Mouse (Mus musculus) G1E (cell line): ENCODE measurements at regions not wholly inside any gene's neighbourhood (a gene's known extent, or its start where the extent isn't known, plus 50 kb on each side); places are given as distances from the start of the nearest gene placed in this dataset.

Experiments
- ATAC-seq: 2 replicates; pipeline ENCODE4 v1.8.0; 2016; ENCODE audit warnings: mild to moderate bottlenecking; ENCODE audit not compliant: insufficient number of reproducible peaks, poor library complexity, low FRiP score, severe bottlenecking; ENCODE audit errors: extremely low read depth
- DNase-seq: peaks from one replicate; pipeline ENCODE4 v3.0.0; 2012; ENCODE audit warnings: low spot score
- H3K27me3 ChIP-seq: 2 replicates; pipeline ENCODE4 v1.6.1; 2012; ENCODE audit warnings: mild to moderate bottlenecking, low read length, inconsistent platforms; ENCODE audit not compliant: insufficient read depth
- H3K36me3 ChIP-seq: replicated peaks from 2 replicates; pipeline ENCODE3; 2012; ENCODE audit warnings: mild to moderate bottlenecking, inconsistent platforms
- H3K4me1 ChIP-seq: 2 replicates; pipeline ENCODE4 v1.6.1; 2012; ENCODE audit warnings: low read depth, low read length, inconsistent platforms, mixed read lengths; ENCODE audit not compliant: insufficient read depth
- H3K4me3 ChIP-seq: 2 replicates; pipeline ENCODE4 v1.5.1; 2012; ENCODE audit warnings: low read depth, mild to moderate bottlenecking, inconsistent platforms, low read length, moderate library complexity, mixed read lengths
- H3K9me3 ChIP-seq: replicated peaks from 2 replicates; pipeline ENCODE4 v1.6.1; 2012; ENCODE audit warnings: inconsistent platforms
- CTCF ChIP-seq: IDR thresholded peaks from 2 replicates; pipeline ENCODE4 v1.5.1; 2012; ENCODE audit warnings: low read depth, low read length, inconsistent platforms, mixed read lengths
- GATA1 ChIP-seq: IDR thresholded peaks from 2 replicates; pipeline ENCODE4 v1.6.1; 2012; ENCODE audit warnings: borderline replicate concordance, low read length, inconsistent platforms, mixed read lengths
- GATA2 ChIP-seq: IDR thresholded peaks from 2 replicates; pipeline ENCODE4 v1.6.1; 2012; ENCODE audit warnings: low read depth, low read length, inconsistent platforms, borderline replicate concordance
- POLR2AphosphoS5 ChIP-seq: IDR thresholded peaks from 2 replicates; pipeline ENCODE4 v1.6.1; 2012; ENCODE audit warnings: low read depth, low read length, inconsistent platforms; ENCODE audit not compliant: insufficient replicate concordance
- TAL1 ChIP-seq: conservative IDR thresholded peaks from 2 replicates; pipeline ENCODE4 v1.6.1; 2012; ENCODE audit warnings: low read depth, low read length, inconsistent platforms, mixed read lengths

DNA sequence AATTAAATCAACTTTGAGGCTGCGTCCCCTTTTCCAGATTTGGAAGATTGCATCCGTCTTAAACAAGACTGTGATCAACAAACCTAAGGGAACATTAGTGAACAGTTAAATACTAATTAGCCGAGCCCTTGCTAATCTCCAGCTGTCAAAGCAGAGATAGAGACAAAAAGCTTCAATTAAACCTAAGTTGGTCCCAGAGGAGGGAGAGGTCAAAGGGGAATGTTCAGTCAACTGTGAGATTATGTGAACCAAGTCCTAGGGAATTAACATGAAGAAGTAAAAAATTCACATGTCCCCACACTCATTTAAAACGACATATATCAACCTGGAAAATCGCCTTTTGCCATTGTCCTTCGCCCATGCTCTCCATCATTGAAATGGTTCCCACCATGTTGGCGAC is 59.7 kb upstream of the Tbx20 start:
- no peaks in the 10 kb centered on the region for H3K36me3 ChIP-seq
- ATAC-seq (no peak), DNase-seq (no peak)
- no peak for TF ChIP-seq TAL1
- no peak for TF ChIP-seq POLR2AphosphoS5
- TF ChIP-seq CTCF: no peak
- TF ChIP-seq GATA1: no peak
- H3K9me3 ChIP-seq: no peaks in the 10 kb centered on the region
- H3K4me3 ChIP-seq: no peak overlapping the region
- no peaks in the 10 kb centered on the region for H3K4me1 ChIP-seq
- H3K27me3 ChIP-seq: 0 out of 2 replicates have a peak, but pooled peaks cover 2% of the 10 kb centered on the region

DNA sequence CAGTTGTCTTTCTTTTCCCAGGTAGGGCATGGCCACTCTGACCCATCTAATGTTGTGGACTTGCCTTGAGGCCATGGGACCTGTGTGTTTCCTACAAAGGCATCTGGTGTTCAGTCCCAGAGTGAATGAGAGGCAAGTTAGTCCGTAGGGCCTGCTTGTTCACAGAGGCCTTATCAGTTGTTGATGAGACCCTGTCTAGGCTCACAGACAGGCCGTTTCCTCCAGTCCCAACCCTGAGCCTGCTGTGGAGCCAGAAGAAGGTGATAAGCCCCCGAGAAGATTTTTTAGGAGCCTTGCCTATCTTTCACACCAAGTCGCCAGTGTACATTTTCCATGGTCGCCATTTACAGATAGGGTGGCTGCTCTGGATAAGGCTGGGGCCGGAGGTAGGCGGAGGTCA is 74.1 kb upstream of the Tbx20 start:
- Histone ChIP-seq H3K4me3 (no peak overlapping the region), H3K36me3 (no peaks in the 10 kb centered on the region), H3K4me1 (no peaks in the 10 kb centered on the region), H3K27me3 (peaks cover 3% of the 10 kb centered on the region; the same call in 1 of the 2 replicates), H3K9me3 (no peaks in the 10 kb centered on the region)
- ATAC-seq: no peak
- no peak for TF ChIP-seq POLR2AphosphoS5
- no peak for TF ChIP-seq GATA1
- no peak for TF ChIP-seq TAL1
- TF ChIP-seq GATA2: no peak
- TF ChIP-seq CTCF: no peak
- no peak for DNase-seq

DNA sequence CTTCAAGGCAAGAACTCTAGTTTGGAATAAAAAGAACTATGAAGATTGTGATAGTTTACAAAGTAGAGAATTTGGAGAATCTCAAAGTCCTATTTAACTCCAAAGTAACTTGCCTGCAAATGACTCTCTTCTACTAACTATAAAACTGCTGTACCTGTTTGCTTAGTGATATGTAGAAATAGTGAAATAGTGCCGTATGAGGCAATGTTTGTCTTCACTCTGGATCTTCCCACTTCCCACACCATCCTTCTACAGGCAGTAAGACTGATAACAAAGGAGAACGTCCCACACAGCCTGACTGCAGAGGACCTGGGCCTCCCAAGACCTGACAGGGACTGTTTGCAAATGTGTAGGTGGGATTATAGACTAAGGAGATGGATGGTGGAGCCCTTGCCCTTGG is 85.4 kb upstream of the Tbx20 start:
- DNase-seq: no peak
- Histone ChIP-seq H3K4me3 (no peak overlapping the region), H3K4me1 (no peaks in the 10 kb centered on the region), H3K36me3 (no peaks in the 10 kb centered on the region), H3K27me3 (no peaks in the 10 kb centered on the region; the same call in 1 of the 2 replicates), H3K9me3 (no peaks in the 10 kb centered on the region)
- ATAC-seq: no peak
- TF ChIP-seq TAL1: no peak
- no peak for TF ChIP-seq CTCF
- no peak for TF ChIP-seq POLR2AphosphoS5
- TF ChIP-seq GATA1: no peak
- no peak for TF ChIP-seq GATA2

DNA sequence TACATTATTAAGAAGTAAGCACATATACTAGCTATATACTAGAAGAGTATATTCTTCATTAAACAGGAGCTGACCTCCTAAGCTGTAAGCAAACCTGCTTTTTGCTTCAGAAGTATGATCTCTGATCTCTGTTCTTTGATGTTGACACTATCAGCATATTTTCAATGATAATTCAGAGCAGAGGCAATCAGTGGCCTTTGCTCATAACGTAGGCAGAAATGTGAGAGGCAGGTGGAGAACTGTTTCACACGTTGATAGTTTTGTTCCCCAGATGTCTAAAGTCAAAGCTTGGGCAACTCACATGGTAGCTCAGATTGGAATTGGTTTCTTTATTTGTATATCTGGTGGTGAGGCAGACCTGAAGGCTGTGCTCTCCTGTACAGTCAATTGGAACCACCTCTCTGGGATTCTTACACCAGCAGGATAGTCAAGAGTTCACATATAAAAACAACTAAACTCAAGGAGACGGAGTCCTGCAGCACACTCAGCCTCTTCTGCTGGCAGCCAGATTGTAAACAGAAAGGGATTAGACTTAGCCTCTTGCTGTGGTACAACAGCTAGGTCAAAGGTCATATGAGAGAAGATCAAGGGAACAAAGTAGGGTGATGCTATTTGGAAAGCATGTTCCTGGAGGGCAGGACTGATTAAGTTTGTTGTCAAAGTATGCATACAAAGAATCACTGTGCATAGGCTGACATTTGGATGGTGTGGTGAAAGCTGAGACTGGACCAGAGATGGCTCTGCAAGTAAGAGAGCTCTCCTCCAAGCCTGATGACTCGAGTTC is 92.5 kb upstream of the Tbx20 start:
- TF ChIP-seq GATA2 (no peak), POLR2AphosphoS5 (no peak), GATA1 (no peak), TAL1 (no peak), CTCF (no peak)
- Histone ChIP-seq H3K9me3 (no peaks in the 10 kb centered on the region), H3K4me1 (no peaks in the 10 kb centered on the region), H3K27me3 (no peaks in the 10 kb centered on the region), H3K36me3 (no peaks in the 10 kb centered on the region), H3K4me3 (no peak overlapping the region)
- ATAC-seq (no peak), DNase-seq (no peak)

DNA sequence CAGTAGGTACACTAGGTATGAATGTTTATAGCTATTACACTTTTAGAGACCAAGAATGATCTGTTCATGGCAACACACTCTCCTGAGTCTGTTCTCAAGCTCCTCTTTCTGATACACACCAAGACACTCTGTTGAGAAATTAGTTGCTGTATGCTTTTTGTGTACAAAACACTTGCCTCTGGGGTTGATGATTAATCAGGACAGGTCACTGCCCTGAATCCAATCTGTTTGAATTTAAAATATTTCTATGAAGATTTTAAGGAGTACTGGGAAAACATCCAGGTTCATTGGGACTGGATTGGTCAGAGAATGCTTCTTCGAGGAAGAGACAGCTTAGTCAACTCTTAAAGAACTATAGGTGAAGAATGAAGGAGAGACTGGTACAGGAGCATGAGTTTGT is 94.6 kb upstream of the Tbx20 start:
- no peak overlapping the region for H3K4me3 ChIP-seq
- no peak for ATAC-seq
- no peak for TF ChIP-seq TAL1
- no peak for TF ChIP-seq GATA1
- TF ChIP-seq GATA2: no peak
- H3K36me3 ChIP-seq: no peaks in the 10 kb centered on the region
- no peaks in the 10 kb centered on the region for H3K9me3 ChIP-seq
- no peaks in the 10 kb centered on the region for H3K4me1 ChIP-seq
- no peak for DNase-seq
- H3K27me3 ChIP-seq: no peaks in the 10 kb centered on the region

DNA sequence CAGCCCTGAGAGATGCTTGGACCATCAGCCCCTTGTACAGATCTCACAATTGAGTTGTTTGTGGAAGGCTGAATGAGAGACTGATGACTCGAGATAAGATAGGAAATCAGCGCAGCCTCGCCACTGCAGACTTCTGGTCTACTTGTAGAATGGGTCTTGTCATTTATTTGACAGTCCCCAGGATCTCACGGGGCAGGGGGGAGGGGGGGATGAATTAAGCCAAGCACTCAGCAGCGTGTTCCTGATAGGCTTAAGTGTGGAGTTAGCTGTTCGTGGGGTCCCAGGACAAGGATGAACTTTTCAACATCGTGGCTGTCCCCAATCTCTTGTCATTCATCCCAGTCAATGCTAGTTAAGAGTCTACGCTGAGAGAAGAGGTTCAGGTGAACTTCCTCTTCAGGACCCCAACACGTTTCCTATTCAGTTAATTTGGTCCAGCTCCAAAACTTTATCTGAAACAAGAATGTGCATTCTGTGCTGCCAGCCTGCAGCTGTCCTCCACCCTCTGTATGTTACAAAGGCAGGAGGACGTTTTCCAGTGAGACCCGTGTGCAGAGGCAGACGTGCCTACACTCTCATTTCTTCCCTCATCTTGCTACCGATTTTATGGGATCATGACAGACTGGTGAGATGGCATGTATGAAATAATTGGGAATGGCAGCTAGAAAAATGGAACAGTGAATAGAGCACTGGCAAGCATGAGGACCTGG is 100.5 kb upstream of the Tbx20 start:
- Histone ChIP-seq H3K4me1 (no peaks in the 10 kb centered on the region), H3K36me3 (no peaks in the 10 kb centered on the region), H3K9me3 (no peaks in the 10 kb centered on the region), H3K27me3 (no peaks in the 10 kb centered on the region), H3K4me3 (no peak overlapping the region)
- TF ChIP-seq GATA1: no peak
- ATAC-seq (no peak), DNase-seq (no peak)
